Mouse (Mus musculus): ENCODE data around the gene Galnt6. TPM values are rescaled to one million over a fixed set of nuclear protein-coding genes. Genes with fewer than 3 reads are reported as not detected.

The Galnt6 gene
- polyA plus RNA-seq, 1 experiment from 2014 or later, result 16.9 TPM

- no peak for DNase-seq (ENCODE audit: low spot score)
These were observed 42.7 kb downstream of the Galnt6 start for GRCm38 (mm10) chr15:100686434-100686833.

GRCm38 (mm10) chr15:100685849-100686248, 43.3 kb downstream of the Galnt6 start:
- DNase-seq (ENCODE audit: low spot score), result no peak

GRCm38 (mm10) chr15:100685255-100685654, 43.9 kb downstream of the Galnt6 start:
- DNase-seq (ENCODE audit: low spot score), result no peak

- no peak for DNase-seq (ENCODE audit: low spot score)
These were observed 44.7 kb downstream of the Galnt6 start for GRCm38 (mm10) chr15:100684450-100684849.

GRCm38 (mm10) chr15:100683041-100683440, 46.1 kb downstream of the Galnt6 start:
- peak; percentile 90 for DNase-seq (ENCODE audit: low spot score)

GRCm38 (mm10) chr15:100681770-100682169, 47.4 kb downstream of the Galnt6 start:
- no peak for DNase-seq (ENCODE audit: low spot score)

- DNase-seq (ENCODE audit: low spot score), result peak; percentile 56
These were observed 48.8 kb downstream of the Galnt6 start for GRCm38 (mm10) chr15:100680381-100680780.

GRCm38 (mm10) chr15:100679005-100679404, 50.2 kb downstream of the Galnt6 start:
- DNase-seq (ENCODE audit: low spot score), result no peak

- DNase-seq (ENCODE audit: low spot score), result no peak
These were observed 50.6 kb downstream of the Galnt6 start for GRCm38 (mm10) chr15:100678581-100678980.

GRCm38 (mm10) chr15:100677675-100678074, 51.5 kb downstream of the Galnt6 start:
- no peak for DNase-seq (ENCODE audit: low spot score)

- peak; percentile 25 for DNase-seq (ENCODE audit: low spot score)
These were observed 52.7 kb downstream of the Galnt6 start for GRCm38 (mm10) chr15:100676521-100676920.

GRCm38 (mm10) chr15:100675486-100675885, 53.7 kb downstream of the Galnt6 start:
- DNase-seq (ENCODE audit: low spot score), result no peak

GRCm38 (mm10) chr15:100674566-100674965, 54.6 kb downstream of the Galnt6 start:
- no peak for DNase-seq (ENCODE audit: low spot score)

GRCm38 (mm10) chr15:100673585-100674391, 55.4 kb downstream of the Galnt6 start:
- DNase-seq (ENCODE audit: low spot score), result no peak

GRCm38 (mm10) chr15:100670833-100671232, 58.3 kb downstream of the Galnt6 start:
- no peak for DNase-seq (ENCODE audit: low spot score)

- no peak for DNase-seq (ENCODE audit: low spot score)
These were observed 59.2 kb downstream of the Galnt6 start for GRCm38 (mm10) chr15:100670004-100670403.

- peak; percentile 90 for DNase-seq (ENCODE audit: low spot score)
These were observed 59.8 kb downstream of the Galnt6 start, which contains the start of gene Bin2 for GRCm38 (mm10) chr15:100669337-100669736. Gene Bin2 (minus strand): TSS chr15:100669553.

GRCm38 (mm10) chr15:100667871-100668545, 61.2 kb downstream of the Galnt6 start:
- DNase-seq (ENCODE audit: low spot score), result peak; percentile 47

GRCm38 (mm10) chr15:100667420-100667819, 61.8 kb downstream of the Galnt6 start:
- DNase-seq (ENCODE audit: low spot score), result no peak

- no peak for DNase-seq (ENCODE audit: low spot score)
These were observed 62.3 kb downstream of the Galnt6 start for GRCm38 (mm10) chr15:100666851-100667250.

GRCm38 (mm10) chr15:100666219-100666696, 62.9 kb downstream of the Galnt6 start:
- no peak for DNase-seq (ENCODE audit: low spot score)
